Mouse (Mus musculus) intestine, embryonic 16.5 days (tissue): ENCODE results near the gene Tns1. TPM values are rescaled to one million over a fixed set of nuclear protein-coding genes. Genes with fewer than 3 reads are reported as not detected.

Experiments used
- ATAC-seq: fragments of 200-750 bp; cut with Nextera tagmentation; 2 replicates; pipeline ENCODE4 v1.8.0; 2017; ENCODE audit warnings: moderate TSS enrichment, moderate library complexity
- H3K27ac ChIP-seq: fragments of 300-500 bp; sonication (generic); 2 replicates; pipeline ENCODE4 v1.5.1; 2014; ENCODE audit warnings: mild to moderate bottlenecking, low read length
- H3K27me3 ChIP-seq: fragments of 300-500 bp; sonication (generic); replicated peaks from 2 replicates; pipeline ENCODE4 v1.6.1; 2014; ENCODE audit warnings: low read length, control low read depth, mixed read lengths; ENCODE audit not compliant: control insufficient read depth, insufficient read depth
- H3K36me3 ChIP-seq: fragments of 300-500 bp; sonication (generic); 2 replicates; pipeline ENCODE4 v1.6.1; 2014; ENCODE audit warnings: low read length, control low read depth; ENCODE audit not compliant: control insufficient read depth, insufficient read depth
- H3K4me1 ChIP-seq: fragments of 300-500 bp; sonication (generic); 2 replicates; pipeline ENCODE4 v1.6.1; 2014; ENCODE audit warnings: low read length, control low read depth, mixed read lengths; ENCODE audit not compliant: control insufficient read depth, insufficient read depth
- H3K4me2 ChIP-seq: fragments of 300-500 bp; sonication (generic); 2 replicates; pipeline ENCODE4 v1.6.1; 2014; ENCODE audit warnings: low read depth, low read length, control low read depth
- H3K4me3 ChIP-seq: fragments of 300-500 bp; sonication (generic); 2 replicates; pipeline ENCODE4 v1.5.1; 2014; ENCODE audit warnings: mild to moderate bottlenecking, low read length
- H3K9ac ChIP-seq: fragments of 300-500 bp; sonication (generic); 2 replicates; pipeline ENCODE4 v1.6.1; 2014; ENCODE audit warnings: low read depth, low read length
- H3K9me3 ChIP-seq: fragments of 300-500 bp; sonication (generic); 2 replicates; pipeline ENCODE4 v1.6.1; 2016; ENCODE audit warnings: low read length, control low read depth; ENCODE audit not compliant: control insufficient read depth
- WGBS: fragments of 180-500 bp; shearing (Covaris S2); extraction: QIAGEN DNeasy Blood & Tissue Kit; methylation state at CpG from one replicate; pipeline ENCODE4 v1.1.7; 2014; 5-methylcytosine and 5-hydroxymethylcytosine counted together
- polyA plus RNA-seq: library from polyadenylated mRNA; unstranded; fragments of >200 nt; fragmentation: Nextera tagmentation; extraction: Ambion mirVana; gene quantifications from 2 replicates; pipeline ENCODE4 v1.2.1, GENCODE M21; 2015

Tns1 gene
- polyA plus RNA-seq, 1 experiment from 2014 or later, result 20.2 TPM

- H3K27me3 ChIP-seq, result no peaks in the 10 kb centered on the region
- H3K9ac ChIP-seq, result no peak overlapping the region
- H3K4me1 ChIP-seq, result peaks cover 12% of the 10 kb centered on the region
- no peak overlapping the region for H3K4me3 ChIP-seq
- ATAC-seq, result peak; percentile 23; the same call in 1 of the 2 replicates
- H3K27ac ChIP-seq, result no peak overlapping the region
- no peak overlapping the region for H3K4me2 ChIP-seq
- no peaks in the 10 kb centered on the region for H3K9me3 ChIP-seq
- 57% methylated on average over 6 of the region's 6 CpGs for WGBS
- H3K36me3 ChIP-seq, result no peaks in the 10 kb centered on the region
These were observed 40.1 kb downstream of the Tns1 start for GRCm38 (mm10) chr1:74084065-74084705.

- H3K9ac ChIP-seq, result no peak overlapping the region
- H3K27me3 ChIP-seq, result no peaks in the 10 kb centered on the region
- no peak overlapping the region for H3K27ac ChIP-seq
- no peaks in the 10 kb centered on the region for H3K9me3 ChIP-seq
- 19% methylated on average over 6 of the region's 6 CpGs for WGBS
- H3K4me1 ChIP-seq, result peaks cover 12% of the 10 kb centered on the region
- no peak overlapping the region for H3K4me3 ChIP-seq
- ATAC-seq, result peak; percentile 47; the same call in 1 of the 2 replicates
- H3K36me3 ChIP-seq, result no peaks in the 10 kb centered on the region
- no peak overlapping the region for H3K4me2 ChIP-seq
These were observed 41.3 kb downstream of the Tns1 start for GRCm38 (mm10) chr1:74082841-74083463.

- peaks cover 12% of the 10 kb centered on the region for H3K4me1 ChIP-seq
- H3K9ac ChIP-seq, result no peak overlapping the region
- H3K27me3 ChIP-seq, result no peaks in the 10 kb centered on the region
- no peaks in the 10 kb centered on the region for H3K36me3 ChIP-seq
- no peaks in the 10 kb centered on the region for H3K9me3 ChIP-seq
- H3K4me2 ChIP-seq, result no peak overlapping the region
- no peak overlapping the region for H3K4me3 ChIP-seq
- ATAC-seq, result peak; percentile 51
- H3K27ac ChIP-seq, result no peak overlapping the region
- 12% methylated on average over 2 of the region's 2 CpGs for WGBS
These were observed 42.7 kb downstream of the Tns1 start for GRCm38 (mm10) chr1:74081573-74081989.

GRCm38 (mm10) chr1:74077353-74077752 lies 46.9 kb downstream of the Tns1 start:
- Histone ChIP-seq H3K36me3 (no peaks in the 10 kb centered on the region), H3K9me3 (no peaks in the 10 kb centered on the region), H3K27me3 (no peaks in the 10 kb centered on the region), H3K27ac (no peak overlapping the region), H3K4me1 (no peaks in the 10 kb centered on the region), H3K4me3 (no peak overlapping the region), H3K9ac (no peak overlapping the region), H3K4me2 (no peak overlapping the region)
- ATAC-seq, result no peak
- WGBS, result 2% methylated on average over 2 of the region's 2 CpGs

- Histone ChIP-seq H3K36me3 (no peaks in the 10 kb centered on the region), H3K4me1 (no peaks in the 10 kb centered on the region), H3K9me3 (no peaks in the 10 kb centered on the region), H3K27ac (no peak overlapping the region), H3K4me2 (no peak overlapping the region), H3K9ac (no peak overlapping the region), H3K27me3 (no peaks in the 10 kb centered on the region), H3K4me3 (no peak overlapping the region)
- whole genome bisulfite sequencing, result 66% methylated on average over 4 of the region's 4 CpGs
- no peak for ATAC-seq
These were observed 48.0 kb downstream of the Tns1 start for GRCm38 (mm10) chr1:74076230-74076629.

GRCm38 (mm10) chr1:74074693-74075485 lies 49.4 kb downstream of the Tns1 start:
- Histone ChIP-seq H3K27me3 (no peaks in the 10 kb centered on the region), H3K27ac (no peak overlapping the region), H3K4me1 (no peaks in the 10 kb centered on the region), H3K4me2 (no peak overlapping the region), H3K4me3 (no peak overlapping the region), H3K36me3 (no peaks in the 10 kb centered on the region), H3K9ac (no peak overlapping the region), H3K9me3 (no peaks in the 10 kb centered on the region)
- 86% methylated on average over 7 of the region's 7 CpGs for WGBS
- peak; percentile 27; the same call in 1 of the 2 replicates for ATAC-seq

GRCm38 (mm10) chr1:74073791-74074190 lies 50.5 kb downstream of the Tns1 start:
- H3K4me2 ChIP-seq, result no peak overlapping the region
- H3K9me3 ChIP-seq, result no peaks in the 10 kb centered on the region
- ATAC-seq, result no peak
- H3K36me3 ChIP-seq, result no peaks in the 10 kb centered on the region
- H3K9ac ChIP-seq, result 0 out of 2 replicates have a peak overlapping the region, but pooled peaks have one; percentile 9
- no peaks in the 10 kb centered on the region for H3K27me3 ChIP-seq
- no peak overlapping the region for H3K4me3 ChIP-seq
- 73% methylated on average over 6 of the region's 6 CpGs for WGBS
- peaks cover 5% of the 10 kb centered on the region for H3K4me1 ChIP-seq
- H3K27ac ChIP-seq, result no peak overlapping the region

GRCm38 (mm10) chr1:74070745-74071144 lies 53.5 kb downstream of the Tns1 start:
- 79% methylated on average over 4 of the region's 4 CpGs for WGBS
- Histone ChIP-seq H3K27ac (no peak overlapping the region), H3K9ac (no peak overlapping the region), H3K9me3 (no peaks in the 10 kb centered on the region), H3K4me1 (peaks cover 16% of the 10 kb centered on the region), H3K4me2 (no peak overlapping the region), H3K4me3 (no peak overlapping the region), H3K27me3 (no peaks in the 10 kb centered on the region), H3K36me3 (no peaks in the 10 kb centered on the region)
- ATAC-seq, result no peak

GRCm38 (mm10) chr1:74070001-74070551 lies 54.2 kb downstream of the Tns1 start:
- ATAC-seq, result no peak
- Histone ChIP-seq H3K36me3 (no peaks in the 10 kb centered on the region), H3K4me1 (peaks cover 16% of the 10 kb centered on the region), H3K4me3 (no peak overlapping the region), H3K27me3 (no peaks in the 10 kb centered on the region), H3K27ac (no peak overlapping the region), H3K9ac (no peak overlapping the region), H3K4me2 (no peak overlapping the region), H3K9me3 (no peaks in the 10 kb centered on the region)
- WGBS, result 78% methylated on average over 7 of the region's 7 CpGs
